Mouse (Mus musculus): ENCODE results near the gene Rtp1. TPM values are rescaled to one million over a fixed set of nuclear protein-coding genes. Genes with fewer than 3 reads are reported as not detected.

Rtp1 gene
- total and polyA plus RNA-seq, 2 experiments from 2014 or later: 0.22 to 0.62 TPM

DNA sequence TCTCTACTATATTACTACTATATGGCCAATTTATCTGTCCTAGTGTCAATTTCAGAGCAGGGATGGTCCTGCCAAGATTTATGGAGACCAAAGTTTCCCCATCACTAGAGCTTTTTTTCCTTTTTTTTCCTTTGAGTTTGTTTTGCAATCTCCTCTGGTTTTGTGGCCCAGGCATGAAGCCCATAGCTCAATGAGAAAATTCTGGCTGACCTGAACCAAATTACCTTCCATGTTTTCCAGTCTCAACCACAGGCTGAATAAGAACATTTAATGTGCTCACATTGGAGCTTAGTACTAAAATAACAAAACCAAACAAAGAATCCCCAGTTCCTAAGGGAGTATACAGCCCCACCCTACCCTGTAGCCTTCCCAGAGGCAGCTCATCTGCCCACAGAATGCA, 47.7 kb downstream of the Rtp1 start:
- Histone ChIP-seq H3K4me2 (ENCODE audit: low read depth) (no peak overlapping the region), H3K9ac (no peak overlapping the region), H3K4me1 (ENCODE audit: insufficient read depth) (no peaks in the 10 kb centered on the region), H3K4me3 (ENCODE audit: low read depth, low read length) (no peak overlapping the region), H3K27me3 (ENCODE audit: insufficient read depth, low read length) (no peaks in the 10 kb centered on the region), H3K9me3 (ENCODE audit: low read length) (no peaks in the 10 kb centered on the region), H3K36me3 (ENCODE audit: insufficient read depth) (no peaks in the 10 kb centered on the region), H3K27ac (ENCODE audit: low read depth, low read length) (no peak overlapping the region)
- ATAC-seq (no peak), DNase-seq (no peak)
- no peak for TF ChIP-seq CTCF (IDR thresholded peaks at IDR 0.05; ENCODE audit: low read depth)

GRCm38 (mm10) chr16:23479872-23480603, 51.1 kb downstream of the Rtp1 start:
- Histone ChIP-seq H3K4me3 (ENCODE audit: low read depth, low read length) (no peak overlapping the region), H3K27me3 (ENCODE audit: insufficient read depth, low read length) (no peaks in the 10 kb centered on the region), H3K4me1 (ENCODE audit: insufficient read depth) (no peaks in the 10 kb centered on the region), H3K9ac (no peak overlapping the region), H3K36me3 (ENCODE audit: insufficient read depth) (peaks cover 6% of the 10 kb centered on the region; the same call in 1 of the 2 replicates), H3K9me3 (ENCODE audit: low read length) (no peaks in the 10 kb centered on the region), H3K4me2 (ENCODE audit: low read depth) (no peak overlapping the region), H3K27ac (ENCODE audit: low read depth, low read length) (peak overlapping the region; percentile 45; the same call in 1 of the 2 replicates)
- 60% methylated on average over 7 of the region's 7 CpGs for WGBS
- DNase-seq: peak; percentile 50
- peak; percentile 71 for ATAC-seq
- no peak for TF ChIP-seq CTCF (IDR thresholded peaks at IDR 0.05; ENCODE audit: low read depth)

- WGBS: 43% methylated on average over 3 of the region's 3 CpGs
- no peak overlapping the region for H3K4me2 ChIP-seq (ENCODE audit: low read depth)
- no peak overlapping the region for H3K4me3 ChIP-seq (ENCODE audit: low read depth, low read length)
- H3K9me3 ChIP-seq (ENCODE audit: low read length): no peaks in the 10 kb centered on the region
- H3K36me3 ChIP-seq (ENCODE audit: insufficient read depth): peaks cover 14% of the 10 kb centered on the region
- no peak for TF ChIP-seq CTCF (IDR thresholded peaks at IDR 0.05; ENCODE audit: low read depth)
- no peak overlapping the region for H3K27ac ChIP-seq (ENCODE audit: low read depth, low read length)
- no peaks in the 10 kb centered on the region for H3K27me3 ChIP-seq (ENCODE audit: insufficient read depth, low read length)
- no peak for DNase-seq
- no peak for ATAC-seq
- no peak overlapping the region for H3K9ac ChIP-seq
- H3K4me1 ChIP-seq (ENCODE audit: insufficient read depth): no peaks in the 10 kb centered on the region
Observed at GRCm38 (mm10) chr16:23482218-23482617, 53.3 kb downstream of the Rtp1 start.

- no peak for ATAC-seq
- H3K4me2 ChIP-seq (ENCODE audit: low read depth): no peak overlapping the region
- 94% methylated on average over 12 of the region's 12 CpGs for WGBS
- no peaks in the 10 kb centered on the region for H3K27me3 ChIP-seq (ENCODE audit: insufficient read depth, low read length)
- no peak overlapping the region for H3K4me3 ChIP-seq (ENCODE audit: low read depth, low read length)
- H3K9ac ChIP-seq: no peak overlapping the region
- H3K4me1 ChIP-seq (ENCODE audit: insufficient read depth): no peaks in the 10 kb centered on the region
- H3K27ac ChIP-seq (ENCODE audit: low read depth, low read length): no peak overlapping the region
- no peak for TF ChIP-seq CTCF (IDR thresholded peaks at IDR 0.05; ENCODE audit: low read depth)
- no peak for DNase-seq
- H3K36me3 ChIP-seq (ENCODE audit: insufficient read depth): peaks cover 20% of the 10 kb centered on the region
- H3K9me3 ChIP-seq (ENCODE audit: low read length): no peaks in the 10 kb centered on the region
Observed at GRCm38 (mm10) chr16:23482846-23483245, 53.9 kb downstream of the Rtp1 start.

- WGBS: 63% methylated on average over 10 of the region's 10 CpGs
- Histone ChIP-seq H3K4me3 (ENCODE audit: low read depth, low read length) (no peak overlapping the region), H3K9ac (no peak overlapping the region), H3K36me3 (ENCODE audit: insufficient read depth) (peaks cover 22% of the 10 kb centered on the region), H3K27me3 (ENCODE audit: insufficient read depth, low read length) (no peaks in the 10 kb centered on the region), H3K4me2 (ENCODE audit: low read depth) (no peak overlapping the region), H3K9me3 (ENCODE audit: low read length) (no peaks in the 10 kb centered on the region), H3K4me1 (ENCODE audit: insufficient read depth) (no peaks in the 10 kb centered on the region), H3K27ac (ENCODE audit: low read depth, low read length) (no peak overlapping the region)
- TF ChIP-seq CTCF (IDR thresholded peaks at IDR 0.05; ENCODE audit: low read depth): no peak
- ATAC-seq (no peak), DNase-seq (no peak)
Observed at GRCm38 (mm10) chr16:23483292-23483691, 54.4 kb downstream of the Rtp1 start.

Other genes starting within 250 kb of the Rtp1 start
- 21.8 and 27.3 TPM in 2 replicates for gene St6gal1, start 204.4 kb upstream of the Rtp1 start, total RNA-seq (2014; rRNA removed)
- 16.4 and 18.6 TPM in 2 replicates for gene St6gal1, start 204.4 kb upstream of the Rtp1 start, polyA plus RNA-seq (2015; fragmentation: Nextera tagmentation; extraction: Ambion mirVana)
- 7.3 and 7.4 TPM in 2 replicates for gene Rtp4, start 91.2 kb downstream of the Rtp1 start, total RNA-seq (2014; rRNA removed)
- 7.7 and 7.8 TPM in 2 replicates for gene Rtp4, start 91.2 kb downstream of the Rtp1 start, polyA plus RNA-seq (2015; fragmentation: Nextera tagmentation; extraction: Ambion mirVana)
- 32.2 and 37.1 TPM in 2 replicates for gene Masp1, start 91.7 kb downstream of the Rtp1 start, total RNA-seq (2014; rRNA removed)
- 22.0 and 23.3 TPM in 2 replicates for gene Masp1, start 91.7 kb downstream of the Rtp1 start, polyA plus RNA-seq (2015; fragmentation: Nextera tagmentation; extraction: Ambion mirVana)